Mouse (Mus musculus) bone marrow macrophage, adult 2 months (primary cell): Measurements from ENCODE around the gene Errfi1. TPM values are rescaled to one million over a fixed set of nuclear protein-coding genes. Genes with fewer than 3 reads are reported as not detected.
"Not testable (repeated sequence)": the region's sequence is repeated elsewhere in the genome, so short reads cannot be mapped to it uniquely, and the experiment has no call there.

Experiments
- H3K27ac ChIP-seq: 2 replicates; pipeline ENCODE4 v1.5.1; 2012; ENCODE audit warnings: low read depth, low read length; ENCODE audit not compliant: insufficient read depth
- H3K4me1 ChIP-seq: 2 replicates; pipeline ENCODE4 v1.6.1; 2012; ENCODE audit warnings: low read length; ENCODE audit not compliant: control insufficient read depth, insufficient read depth
- H3K4me3 ChIP-seq: 2 replicates; pipeline ENCODE4 v1.5.1; 2012; ENCODE audit warnings: mild to moderate bottlenecking, low read length, moderate library complexity; ENCODE audit not compliant: insufficient read depth
- CTCF ChIP-seq: IDR thresholded peaks from 2 replicates; pipeline ENCODE4 v1.5.1; 2012; ENCODE audit warnings: low read depth, mild to moderate bottlenecking, low read length, moderate library complexity
- POLR2A ChIP-seq: IDR thresholded peaks from 2 replicates; pipeline ENCODE4 v1.6.1; 2012; ENCODE audit warnings: mild to moderate bottlenecking, low read depth, low read length, borderline replicate concordance
- polyA plus RNA-seq: library from polyadenylated mRNA; stranded (reverse); fragments of >200 nt; gene quantifications from 2 replicates; pipeline ENCODE4 v1.2.4, GENCODE M21; 2012; ENCODE audit not compliant: missing spikeins, insufficient read depth, insufficient read length

Errfi1 gene
- polyA plus RNA-seq, 1 experiment = 8.7 TPM

GRCm38 (mm10) chr4:150894718-150895501 is 41.2 kb downstream of the Errfi1 start:
- no peak overlapping the region for H3K4me3 ChIP-seq
- no peak for TF ChIP-seq POLR2A
- no peak for TF ChIP-seq CTCF
- peaks cover 8% of the 10 kb centered on the region for H3K4me1 ChIP-seq
- H3K27ac ChIP-seq = no peak overlapping the region

- Histone ChIP-seq H3K27ac (no peak overlapping the region), H3K4me3 (no peak overlapping the region), H3K4me1 (no peaks in the 10 kb centered on the region)
- no peak for TF ChIP-seq POLR2A
- no peak for TF ChIP-seq CTCF
Measured at GRCm38 (mm10) chr4:150896896-150897624, 43.3 kb downstream of the Errfi1 start.

GRCm38 (mm10) chr4:150898716-150899365 is 45.1 kb downstream of the Errfi1 start:
- Histone ChIP-seq H3K4me3 (no peak overlapping the region), H3K27ac (no peak overlapping the region), H3K4me1 (no peaks in the 10 kb centered on the region)
- TF ChIP-seq CTCF = peak; percentile 67
- TF ChIP-seq POLR2A = no peak

- H3K27ac ChIP-seq = no peak overlapping the region
- H3K4me1 ChIP-seq = no peaks in the 10 kb centered on the region
- H3K4me3 ChIP-seq = no peak overlapping the region
- no peak for TF ChIP-seq CTCF
- TF ChIP-seq POLR2A = no peak
Measured at GRCm38 (mm10) chr4:150900486-150900885, 46.8 kb downstream of the Errfi1 start.

GRCm38 (mm10) chr4:150901651-150902050 is 47.9 kb downstream of the Errfi1 start:
- no peak overlapping the region for H3K27ac ChIP-seq
- no peak overlapping the region for H3K4me3 ChIP-seq
- no peaks in the 10 kb centered on the region for H3K4me1 ChIP-seq
- TF ChIP-seq POLR2A (no peak), CTCF (peak; percentile 85)

GRCm38 (mm10) chr4:150902062-150902461 is 48.3 kb downstream of the Errfi1 start:
- Histone ChIP-seq H3K4me3 (no peak overlapping the region), H3K27ac (no peak overlapping the region), H3K4me1 (no peaks in the 10 kb centered on the region)
- TF ChIP-seq POLR2A (no peak), CTCF (no peak)

GRCm38 (mm10) chr4:150903091-150903742 is 49.5 kb downstream of the Errfi1 start:
- TF ChIP-seq POLR2A (no peak), CTCF (no peak)
- H3K4me1 ChIP-seq = no peaks in the 10 kb centered on the region
- H3K27ac ChIP-seq = no peak overlapping the region
- H3K4me3 ChIP-seq = no peak overlapping the region

- Histone ChIP-seq H3K27ac (no peak overlapping the region), H3K4me3 (no peak overlapping the region), H3K4me1 (peaks cover 9% of the 10 kb centered on the region)
- TF ChIP-seq POLR2A (no peak), CTCF (no peak)
Measured at GRCm38 (mm10) chr4:150907099-150907498, 53.4 kb downstream of the Errfi1 start.

GRCm38 (mm10) chr4:150908512-150908911 is 54.8 kb downstream of the Errfi1 start:
- not testable (repeated sequence) for H3K27ac ChIP-seq
- Histone ChIP-seq H3K4me3 (peak overlapping the region; percentile 9; the same call in 1 of the 2 replicates), H3K4me1 (peaks cover 23% of the 10 kb centered on the region)
- peak; percentile 44 for TF ChIP-seq CTCF
